Comparison of ENCODE assay signal across 8 mouse cellular contexts in genomic region chr19:46347936-46348668, GRCm38 (mm10). TPM values are rescaled to one million over a fixed set of nuclear protein-coding genes. Genes with fewer than 3 reads are reported as not detected.
DNase-seq lines count a peak whose midpoint lies in the region; ATAC-seq lines count a peak whose summit lies in the region.

No protein-coding gene starts in this region.

- intact Hi-C loops in left cerebral cortex, postnatal 36 days (cut with DNase I), result loop anchor here (2.0 kb wide), 1 partner anchor 29 kb away; no protein-coding TSS in a partner anchor

- H3K27ac ChIP-seq in forebrain, embryonic 12.5 days, result peak overlapping the region; percentile 65
- peak overlapping the region; percentile 62 for H3K27ac ChIP-seq in liver, embryonic 13.5 days

- peak overlapping the region; percentile 55 for H3K4me3 ChIP-seq in erythroblast, embryonic 14.5 days (replicated peaks)
- peak overlapping the region; percentile 62 for H3K4me3 ChIP-seq in forebrain, embryonic 12.5 days (replicated peaks)
- peak overlapping the region; percentile 70 for H3K4me3 ChIP-seq in liver, embryonic 13.5 days (replicated peaks)

- peaks cover 16% of the 10 kb centered on the region for H3K4me1 ChIP-seq in erythroblast, embryonic 14.5 days (ENCODE audit: control insufficient read depth)
- H3K4me1 ChIP-seq in forebrain, embryonic 12.5 days, result peaks cover 15% of the 10 kb centered on the region
- peaks cover 74% of the 10 kb centered on the region for H3K4me1 ChIP-seq in liver, embryonic 13.5 days (replicated peaks)

- H3K4me2 ChIP-seq in forebrain, embryonic 12.5 days, result peak overlapping the region; percentile 90
- H3K4me2 ChIP-seq in liver, embryonic 13.5 days, result peak overlapping the region; percentile 89

- peak overlapping the region; percentile 80 for H3K9ac ChIP-seq in forebrain, embryonic 12.5 days
- peak overlapping the region; percentile 73 for H3K9ac ChIP-seq in liver, embryonic 13.5 days

- no peaks in the 10 kb centered on the region for H3K36me3 ChIP-seq in erythroblast, embryonic 14.5 days (ENCODE audit: control insufficient read depth)
- no peaks in the 10 kb centered on the region for H3K36me3 ChIP-seq in forebrain, embryonic 12.5 days (replicated peaks)
- no peaks in the 10 kb centered on the region for H3K36me3 ChIP-seq in liver, embryonic 13.5 days

- ATAC-seq in erythroblast, adult 5-6 weeks (replicated peaks; ENCODE audit: low FRiP score, poor library complexity, severe bottlenecking), result no peak
- ATAC-seq in forebrain, embryonic 12.5 days (ENCODE audit: low FRiP score), result 0 out of 2 replicates have a peak, but pooled peaks have one; percentile 3
- ATAC-seq in liver, embryonic 13.5 days (ENCODE audit: low read depth), result peak; percentile 13; the same call in 1 of the 2 replicates

- peaks cover 86% of the 10 kb centered on the region for H3K27me3 ChIP-seq in erythroblast, embryonic 14.5 days (ENCODE audit: control insufficient read depth)
- peaks cover 63% of the 10 kb centered on the region for H3K27me3 ChIP-seq in forebrain, embryonic 12.5 days
- peaks cover 30% of the 10 kb centered on the region for H3K27me3 ChIP-seq in liver, embryonic 13.5 days

- WGBS in forebrain, embryonic 12.5 days, result 29% methylated on average over 14 of the region's 14 CpGs
- WGBS in liver, embryonic 13.5 days (ENCODE audit: insufficient replicate concordance), result 29% methylated on average over 14 of the region's 14 CpGs

- peak; percentile 58 for DNase-seq in A20 (ENCODE audit: low read depth, low spot score)
- DNase-seq in liver, embryonic 13.5 days, result no peak
- DNase-seq in gastrocnemius, postnatal 10 days, result no peak
- DNase-seq in cerebellum, adult 11 months, result no peak
- no peak for DNase-seq in left cerebral cortex, postnatal 36 days (ENCODE audit: low spot score in 2 of 2)

- peaks cover 7% of the 10 kb centered on the region; the same call in 1 of the 2 replicates for H3K9me3 ChIP-seq in erythroblast, embryonic 14.5 days (ENCODE audit: control insufficient read depth, low read length)
- H3K9me3 ChIP-seq in forebrain, embryonic 12.5 days, result no peaks in the 10 kb centered on the region
- no peaks in the 10 kb centered on the region for H3K9me3 ChIP-seq in liver, embryonic 13.5 days (replicated peaks)

RNA-seq across cellular contexts. Expression of gene 2310034G01Rik, which starts 2.0 kb away (rescaled TPM):
- not detected in 2 replicates for polyA plus RNA-seq in erythroblast, embryonic 14.5 days (2012)
- total RNA-seq in erythroblast, adult 5-6 weeks (2015; ENCODE audit: low replicate concordance), result not detected in 2 replicates
- total RNA-seq in erythroblast, adult 5-6 weeks (2017; ENCODE audit: low replicate concordance), result not detected in 2 replicates
- polyA plus RNA-seq in forebrain, embryonic 12.5 days (2016; fragmentation: Nextera tagmentation; extraction: Ambion mirVana), result 1.4 and 1.8 TPM in 2 replicates
- polyA plus RNA-seq in liver, embryonic 13.5 days (2015; fragmentation: Nextera tagmentation; extraction: Ambion mirVana), result 0.44 and 0.59 TPM in 2 replicates
- total RNA-seq in gastrocnemius, postnatal 10 days (2021), result under 1 TPM; 0.35 to 0.56 TPM
- under 1 TPM; 0.62 to 0.68 TPM for total RNA-seq in left cerebral cortex, postnatal 36 days (2021)

RNA-seq across cellular contexts. Expression of gene Mfsd13a, which starts 7.2 kb away (rescaled TPM):
- 0.20 and 0.73 TPM in 2 replicates for polyA plus RNA-seq in erythroblast, embryonic 14.5 days (2012)
- total RNA-seq in erythroblast, adult 5-6 weeks (2015; ENCODE audit: low replicate concordance), result 5.4 and 9.6 TPM in 2 replicates
- 1.4 and 1.8 TPM in 2 replicates for total RNA-seq in erythroblast, adult 5-6 weeks (2017; ENCODE audit: low replicate concordance)
- polyA plus RNA-seq in forebrain, embryonic 12.5 days (2016; fragmentation: Nextera tagmentation; extraction: Ambion mirVana), result 8.8 and 9.3 TPM in 2 replicates
- 10.6 and 12.3 TPM in 2 replicates for polyA plus RNA-seq in liver, embryonic 13.5 days (2015; fragmentation: Nextera tagmentation; extraction: Ambion mirVana)
- total RNA-seq in gastrocnemius, postnatal 10 days (2021), result 1 to 10 TPM; 1.2 to 1.5 TPM
- 10 to 100 TPM; 25.6 to 27.8 TPM for total RNA-seq in left cerebral cortex, postnatal 36 days (2021)

RNA-seq across cellular contexts. Expression of gene Cuedc2, which starts 9.6 kb away (rescaled TPM):
- 15.7 and 17.4 TPM in 2 replicates for polyA plus RNA-seq in erythroblast, embryonic 14.5 days (2012)
- 8.1 and 8.4 TPM in 2 replicates for total RNA-seq in erythroblast, adult 5-6 weeks (2015; ENCODE audit: low replicate concordance)
- 23.6 and 39.4 TPM in 2 replicates for total RNA-seq in erythroblast, adult 5-6 weeks (2017; ENCODE audit: low replicate concordance)
- polyA plus RNA-seq in forebrain, embryonic 12.5 days (2016; fragmentation: Nextera tagmentation; extraction: Ambion mirVana), result 226 TPM in 2 replicates
- 85.6 and 86.7 TPM in 2 replicates for polyA plus RNA-seq in liver, embryonic 13.5 days (2015; fragmentation: Nextera tagmentation; extraction: Ambion mirVana)
- 10 to 100 TPM; 88.3 TPM for total RNA-seq in gastrocnemius, postnatal 10 days (2021)
- total RNA-seq in left cerebral cortex, postnatal 36 days (2021), result 100 to 1,000 TPM; 166 to 216 TPM

RNA-seq across cellular contexts. Expression of gene Fbxl15, which starts 20.1 kb away (rescaled TPM):
- 10.4 and 12.7 TPM in 2 replicates for polyA plus RNA-seq in erythroblast, embryonic 14.5 days (2012)
- total RNA-seq in erythroblast, adult 5-6 weeks (2015; ENCODE audit: low replicate concordance), result not detected in 2 replicates
- not detected in 2 replicates for total RNA-seq in erythroblast, adult 5-6 weeks (2017; ENCODE audit: low replicate concordance)
- 23.5 and 24.5 TPM in 2 replicates for polyA plus RNA-seq in forebrain, embryonic 12.5 days (2016; fragmentation: Nextera tagmentation; extraction: Ambion mirVana)
- 11.2 and 12.1 TPM in 2 replicates for polyA plus RNA-seq in liver, embryonic 13.5 days (2015; fragmentation: Nextera tagmentation; extraction: Ambion mirVana)
- 1 to 10 TPM; 2.7 to 3.7 TPM for total RNA-seq in gastrocnemius, postnatal 10 days (2021)
- total RNA-seq in left cerebral cortex, postnatal 36 days (2021), result 10 to 100 TPM; 26.7 to 28.7 TPM

RNA-seq across cellular contexts. Expression of gene Psd, which starts 21.1 kb away (rescaled TPM):
- 7.6 and 8.3 TPM in 2 replicates for polyA plus RNA-seq in erythroblast, embryonic 14.5 days (2012)
- total RNA-seq in erythroblast, adult 5-6 weeks (2015; ENCODE audit: low replicate concordance), result 0.63 TPM in 1 of 2 replicates, not detected in the other
- total RNA-seq in erythroblast, adult 5-6 weeks (2017; ENCODE audit: low replicate concordance), result 0.70 TPM in 1 of 2 replicates, not detected in the other
- polyA plus RNA-seq in forebrain, embryonic 12.5 days (2016; fragmentation: Nextera tagmentation; extraction: Ambion mirVana), result 23.1 and 25.4 TPM in 2 replicates
- 5.8 and 7.1 TPM in 2 replicates for polyA plus RNA-seq in liver, embryonic 13.5 days (2015; fragmentation: Nextera tagmentation; extraction: Ambion mirVana)
- 1 to 10 TPM; 2.2 to 2.6 TPM for total RNA-seq in gastrocnemius, postnatal 10 days (2021)
- 100 to 1,000 TPM; 614 to 671 TPM for total RNA-seq in left cerebral cortex, postnatal 36 days (2021)
